Mouse (Mus musculus): ENCODE measurements around the gene Shank3.

DNA sequence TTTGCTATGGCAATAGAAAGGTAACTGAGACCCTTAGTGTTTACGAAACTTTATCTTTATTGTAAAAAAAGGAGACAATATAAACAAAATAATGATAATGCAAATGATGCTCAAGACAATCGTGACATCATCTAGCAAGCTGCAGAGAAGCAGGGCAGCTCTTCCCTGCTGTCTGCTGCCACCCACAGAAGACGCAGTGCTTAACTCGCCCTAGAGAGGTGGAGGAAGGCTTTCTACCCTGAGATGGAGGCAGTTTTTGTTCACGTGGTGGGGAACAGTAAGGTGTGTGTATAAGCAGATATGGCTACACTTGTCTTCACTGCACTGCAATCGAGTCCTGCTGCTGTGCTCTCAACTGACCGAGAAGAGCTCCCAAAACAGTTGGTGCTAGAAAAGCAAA lies 83.1 kb downstream of the Shank3 start:
- TF ChIP-seq CTCF (IDR thresholded peaks at IDR 0.05; ENCODE audit: borderline replicate concordance, control insufficient read depth, extremely low read depth, insufficient read depth, low read length, poor library complexity) (no peak), POLR2A (IDR thresholded peaks at IDR 0.05; ENCODE audit: control insufficient read depth, extremely low read depth, insufficient read depth, low read length, poor library complexity) (no peak)
